Mouse (Mus musculus): Measurements from ENCODE around the gene Gm7247.
"Not testable (repeated sequence)": the region's sequence is repeated elsewhere in the genome, so short reads cannot be mapped to it uniquely, and the experiment has no call there.

The Gm7247 gene

GRCm38 (mm10) chr14:51361456-51361855 is at the start of gene Gm7247:
Gm7247 (plus strand) TSS chr14:51361756.
- DNase-seq: no peak

DNA sequence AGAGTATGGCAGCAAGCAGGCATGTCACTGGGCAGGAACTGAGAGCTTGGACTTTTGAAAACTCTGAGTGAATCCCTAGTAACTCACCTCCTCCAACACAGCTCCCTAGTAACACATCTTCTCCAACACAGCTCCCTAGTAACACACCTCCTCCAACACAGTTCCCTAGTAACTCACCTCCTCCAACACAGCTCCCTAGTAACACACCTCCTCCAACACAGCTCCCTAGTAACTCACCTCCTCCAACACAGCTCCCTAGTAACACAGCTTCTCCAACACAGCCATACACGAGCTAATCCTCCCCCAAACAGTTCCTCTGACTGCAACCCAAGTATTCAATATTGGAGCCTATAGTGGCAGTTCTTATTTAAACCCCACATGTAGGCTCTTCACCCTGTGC is 37.6 kb upstream of the Gm7247 start:
- DNase-seq: no peak

DNA sequence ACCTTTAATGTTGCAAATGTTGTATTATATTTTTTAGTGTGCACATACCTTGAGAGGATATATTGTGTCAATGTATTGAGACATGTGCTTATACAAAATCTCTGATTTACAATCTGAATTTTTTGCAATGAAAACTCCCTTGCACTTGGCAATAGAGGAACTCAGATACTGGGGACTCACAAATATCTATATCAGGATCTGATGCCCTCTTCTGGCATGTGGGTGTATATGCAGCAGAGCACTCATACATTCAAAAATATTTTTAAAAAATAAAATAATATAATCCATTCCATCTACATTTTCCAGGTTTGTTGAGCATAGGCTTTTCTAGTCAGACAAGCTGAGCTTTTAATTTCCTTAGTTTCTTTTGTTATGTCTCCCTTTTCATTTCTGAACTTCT is 15.5 kb upstream of the Gm7247 start:
- DNase-seq: no peak

- DNase-seq: no peak
Measured at GRCm38 (mm10) chr14:51358111-51358982, 3.2 kb upstream of the Gm7247 start.

GRCm38 (mm10) chr14:51382805-51383204 is 21.2 kb downstream of the Gm7247 start:
- DNase-seq: no peak

DNA sequence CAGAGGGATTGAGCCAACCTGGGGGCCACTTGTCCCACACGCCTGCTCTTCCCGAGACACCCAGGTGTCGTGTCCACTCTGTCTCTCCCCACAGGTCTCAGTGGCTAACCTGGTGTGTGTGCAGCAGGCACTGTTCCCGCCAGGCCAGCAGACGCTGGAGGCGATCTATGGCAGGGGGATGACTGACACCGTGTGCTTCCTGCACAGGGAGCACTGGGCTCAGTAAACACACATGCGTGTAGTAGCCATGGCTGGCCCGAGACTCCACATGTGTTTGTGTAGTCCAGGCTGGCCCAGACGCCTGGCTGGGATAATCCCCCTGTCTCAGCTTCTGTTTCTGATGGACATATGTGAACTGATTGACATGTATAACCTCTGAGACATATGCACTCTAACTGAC is 22.8 kb downstream of the Gm7247 start:
- no peak for DNase-seq

GRCm38 (mm10) chr14:51385741-51386140 is 24.2 kb downstream of the Gm7247 start:
- DNase-seq: no peak

DNA sequence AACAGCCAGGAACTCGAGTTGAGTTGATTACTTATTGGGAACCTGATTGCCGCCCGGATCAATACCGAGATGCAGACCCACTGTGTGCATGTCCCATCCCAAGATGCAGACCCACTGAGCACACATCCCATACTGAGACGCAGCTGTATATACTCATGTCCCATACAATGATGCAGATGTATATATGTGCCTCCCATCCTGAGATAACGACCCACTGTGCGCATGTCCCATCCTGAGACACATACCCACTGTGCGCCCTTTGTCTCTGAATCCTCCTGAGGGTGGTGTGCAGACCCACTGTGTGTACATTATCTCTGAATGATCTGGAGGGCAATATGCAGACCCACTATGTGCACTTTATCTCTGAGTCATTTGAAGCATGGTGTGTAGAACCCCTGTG is 26.2 kb downstream of the Gm7247 start:
- DNase-seq: no peak

DNA sequence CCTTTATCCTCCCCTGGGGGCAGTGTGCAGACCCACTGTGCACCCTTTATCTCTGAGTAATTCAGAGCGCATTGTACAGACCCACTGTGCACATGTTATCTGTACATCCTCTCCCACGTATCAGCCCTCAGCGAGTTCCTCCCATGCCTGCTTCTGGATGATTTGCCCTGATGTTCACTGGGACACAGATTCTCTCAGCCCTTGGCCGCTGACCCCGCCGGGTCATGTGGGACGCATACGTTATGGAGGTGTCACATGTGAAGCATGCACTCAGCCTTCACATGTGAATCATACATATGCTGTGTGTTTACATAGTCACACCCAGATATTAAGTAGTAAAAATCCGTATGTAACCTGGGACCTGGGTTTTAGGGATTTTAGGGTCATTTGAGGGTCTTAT is 26.7 kb downstream of the Gm7247 start:
- DNase-seq: no peak

DNA sequence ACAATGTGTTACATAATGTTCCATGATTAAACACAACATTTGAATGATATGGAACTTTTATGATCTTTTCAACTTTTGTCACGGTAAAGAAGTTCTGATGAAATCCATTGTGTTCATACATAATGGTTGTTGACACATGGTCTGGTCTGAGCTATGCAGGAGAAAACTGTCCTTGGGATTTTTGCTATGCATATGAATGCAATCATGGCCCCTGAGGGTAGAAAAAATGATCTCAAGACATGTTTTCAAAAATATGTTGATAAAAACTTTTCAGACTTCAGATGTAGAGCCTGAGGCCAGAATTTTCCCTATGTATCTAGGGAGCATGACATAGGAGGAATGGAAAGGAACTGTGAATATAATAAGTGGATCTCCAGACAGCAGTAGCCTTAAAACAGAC is 49.0 kb downstream of the Gm7247 start, which contains the start of gene Vmn2r88:
Vmn2r88 (plus strand) TSS at position 301 of the 400 bp plus-strand sequence.
- no peak for DNase-seq

GRCm38 (mm10) chr14:51423885-51424284 is 62.3 kb downstream of the Gm7247 start:
- DNase-seq: no peak

DNA sequence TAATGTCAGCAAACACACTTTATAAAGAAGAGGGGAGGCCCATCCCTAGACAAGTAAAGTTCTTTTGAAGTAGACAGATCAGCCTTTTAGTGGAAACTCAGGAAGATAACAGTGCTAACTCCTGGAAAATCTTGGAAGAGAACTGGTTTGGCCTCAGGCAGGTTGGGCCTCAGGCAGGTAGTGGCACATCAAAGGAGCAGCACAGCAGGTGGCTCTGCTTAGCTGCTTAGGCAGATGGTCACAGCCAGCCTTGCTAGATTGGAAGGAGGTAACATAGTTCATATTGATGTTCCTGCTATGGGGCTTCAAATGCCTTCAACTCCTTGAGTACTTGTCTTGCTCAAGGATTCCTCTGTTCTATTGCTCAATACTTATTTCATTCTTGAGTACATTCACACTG is 68.6 kb downstream of the Gm7247 start:
- not testable (repeated sequence) for DNase-seq

DNA sequence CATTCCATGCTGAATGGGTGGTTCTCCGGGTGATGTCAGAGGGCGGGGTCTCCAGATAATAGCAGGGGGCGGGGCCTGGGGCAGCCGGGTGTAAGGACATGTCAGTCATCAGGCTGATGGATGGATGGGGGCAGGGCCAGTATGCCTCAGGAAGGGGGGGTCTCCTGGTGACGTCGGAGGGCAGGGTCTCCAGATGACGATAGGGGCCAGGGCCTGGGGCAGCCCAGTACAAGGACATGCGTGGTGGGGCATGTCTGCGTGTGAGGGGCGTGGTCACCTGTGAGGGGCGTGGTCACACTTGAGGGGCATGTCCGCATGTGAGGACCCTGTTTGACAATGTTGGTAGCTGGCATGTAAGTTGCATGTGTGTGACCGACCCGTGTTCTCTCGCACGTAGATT is 73.0 kb downstream of the Gm7247 start:
- DNase-seq: no peak

DNA sequence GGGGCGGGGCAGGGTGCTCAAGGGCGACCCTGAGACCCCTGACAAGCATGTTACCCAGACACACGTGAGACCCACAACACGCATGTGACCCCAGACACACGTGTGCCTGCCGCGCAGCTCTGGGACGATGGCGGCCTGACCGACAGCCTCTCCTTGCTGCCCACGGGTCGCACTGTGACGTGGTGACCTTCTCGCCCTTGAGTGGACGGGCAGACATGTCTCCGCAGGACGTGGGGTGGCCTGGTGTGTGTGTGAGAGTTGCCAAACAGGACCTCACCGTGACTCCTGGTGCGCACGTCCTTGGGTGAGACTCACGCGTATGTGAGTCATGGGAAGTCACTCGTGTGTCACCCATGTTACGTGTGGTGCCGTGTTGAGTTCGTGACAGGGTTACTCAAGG is 73.5 kb downstream of the Gm7247 start:
- DNase-seq: no peak

DNA sequence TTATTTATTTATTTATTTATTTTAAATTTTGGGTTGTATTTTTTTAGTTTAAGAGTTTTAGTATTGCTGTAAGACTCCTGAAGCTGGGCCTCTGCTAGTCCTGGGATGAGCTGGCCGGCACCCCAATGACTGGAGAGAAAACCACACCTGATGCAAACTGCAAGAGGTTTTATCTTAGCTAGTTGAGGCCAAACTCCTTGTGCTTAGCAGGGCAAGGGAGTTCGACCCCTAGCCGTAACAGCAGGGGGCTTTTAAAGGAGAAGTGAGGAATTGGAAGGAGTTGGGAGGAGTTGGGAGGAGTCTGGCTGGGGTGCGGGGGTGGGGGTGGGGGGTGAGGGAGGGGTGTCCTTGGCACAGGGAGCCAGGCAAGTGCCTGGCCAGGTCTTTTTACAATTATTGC is 77.4 kb downstream of the Gm7247 start:
- no peak for DNase-seq

- DNase-seq: not testable (repeated sequence)
Measured at GRCm38 (mm10) chr14:51451557-51451956, 90.0 kb downstream of the Gm7247 start, which contains the start of gene Vmn2r89. Vmn2r89 (plus strand) TSS chr14:51451857.

GRCm38 (mm10) chr14:51480278-51480677 is 118.7 kb downstream of the Gm7247 start:
- not testable (repeated sequence) for DNase-seq

- DNase-seq: not testable (repeated sequence)
Measured at GRCm38 (mm10) chr14:51481332-51482015, 119.9 kb downstream of the Gm7247 start.

GRCm38 (mm10) chr14:51482051-51482715 is 120.6 kb downstream of the Gm7247 start:
- DNase-seq: no peak

GRCm38 (mm10) chr14:51482971-51483381 is 121.4 kb downstream of the Gm7247 start:
- DNase-seq: not testable (repeated sequence)

GRCm38 (mm10) chr14:51483671-51484070 is 122.1 kb downstream of the Gm7247 start:
- no peak for DNase-seq

DNA sequence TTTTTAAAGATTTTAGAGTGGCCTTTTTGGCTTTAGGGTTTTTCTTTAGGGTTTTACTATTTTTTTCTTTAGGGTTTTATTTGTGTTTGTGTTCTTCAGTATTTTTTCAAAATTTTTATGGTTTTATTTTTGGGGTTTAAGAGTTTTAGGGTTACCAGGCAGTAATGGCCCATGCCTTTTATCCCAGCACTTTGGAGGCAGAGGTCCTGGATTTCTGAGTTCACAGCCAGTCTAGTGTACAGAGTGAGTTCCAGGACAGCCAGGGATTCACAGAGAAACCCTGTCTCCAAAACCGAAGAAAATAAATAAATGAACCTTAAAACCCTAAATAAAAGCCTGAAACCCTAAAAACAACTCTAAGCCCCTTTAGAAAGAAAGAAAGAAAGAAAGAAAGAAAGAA is 124.6 kb downstream of the Gm7247 start:
- DNase-seq: no peak

GRCm38 (mm10) chr14:51495781-51496180 is 134.2 kb downstream of the Gm7247 start:
- DNase-seq: no peak

Data from lung, postnatal 14 days (tissue).